Mouse (Mus musculus): Measurements from ENCODE around the gene Asb15.

The Asb15 gene

GRCm38 (mm10) chr6:24605631-24606030 lies 77.7 kb downstream of the Asb15 start:
- DNase-seq (ENCODE audit: extremely low read depth, insufficient read length, low spot score), result no peak

GRCm38 (mm10) chr6:24606512-24606911 lies 78.6 kb downstream of the Asb15 start:
- no peak for DNase-seq (ENCODE audit: extremely low read depth, insufficient read length, low spot score)

- no peak for DNase-seq (ENCODE audit: extremely low read depth, insufficient read length, low spot score)
Measured at GRCm38 (mm10) chr6:24607531-24607930, 79.6 kb downstream of the Asb15 start.

- no peak for DNase-seq (ENCODE audit: extremely low read depth, insufficient read length, low spot score)
Measured at GRCm38 (mm10) chr6:24608129-24608528, 80.2 kb downstream of the Asb15 start.

GRCm38 (mm10) chr6:24608682-24609081 lies 80.7 kb downstream of the Asb15 start:
- no peak for DNase-seq (ENCODE audit: extremely low read depth, insufficient read length, low spot score)

- DNase-seq (ENCODE audit: extremely low read depth, insufficient read length, low spot score), result no peak
Measured at GRCm38 (mm10) chr6:24609531-24609930, 81.6 kb downstream of the Asb15 start.

- no peak for DNase-seq (ENCODE audit: extremely low read depth, insufficient read length, low spot score)
Measured at GRCm38 (mm10) chr6:24610358-24610757, 82.4 kb downstream of the Asb15 start.

GRCm38 (mm10) chr6:24612074-24612755 lies 84.3 kb downstream of the Asb15 start:
- no peak for DNase-seq (ENCODE audit: extremely low read depth, insufficient read length, low spot score)

- no peak for DNase-seq (ENCODE audit: extremely low read depth, insufficient read length, low spot score)
Measured at GRCm38 (mm10) chr6:24613346-24613745, 85.4 kb downstream of the Asb15 start.

GRCm38 (mm10) chr6:24613918-24614317 lies 86.0 kb downstream of the Asb15 start:
- DNase-seq (ENCODE audit: extremely low read depth, insufficient read length, low spot score), result no peak

- no peak for DNase-seq (ENCODE audit: extremely low read depth, insufficient read length, low spot score)
Measured at GRCm38 (mm10) chr6:24616746-24617145, 88.8 kb downstream of the Asb15 start.

GRCm38 (mm10) chr6:24619285-24620045 lies 91.5 kb downstream of the Asb15 start:
- no peak for DNase-seq (ENCODE audit: extremely low read depth, insufficient read length, low spot score)

GRCm38 (mm10) chr6:24620936-24621335 lies 93.0 kb downstream of the Asb15 start:
- DNase-seq (ENCODE audit: extremely low read depth, insufficient read length, low spot score), result no peak

- DNase-seq (ENCODE audit: extremely low read depth, insufficient read length, low spot score), result no peak
Measured at GRCm38 (mm10) chr6:24622098-24622497, 94.2 kb downstream of the Asb15 start.

All from 3134 (cell line).